Comparison of ENCODE assay signal across 17 mouse cellular contexts in the genomic region with DNA sequence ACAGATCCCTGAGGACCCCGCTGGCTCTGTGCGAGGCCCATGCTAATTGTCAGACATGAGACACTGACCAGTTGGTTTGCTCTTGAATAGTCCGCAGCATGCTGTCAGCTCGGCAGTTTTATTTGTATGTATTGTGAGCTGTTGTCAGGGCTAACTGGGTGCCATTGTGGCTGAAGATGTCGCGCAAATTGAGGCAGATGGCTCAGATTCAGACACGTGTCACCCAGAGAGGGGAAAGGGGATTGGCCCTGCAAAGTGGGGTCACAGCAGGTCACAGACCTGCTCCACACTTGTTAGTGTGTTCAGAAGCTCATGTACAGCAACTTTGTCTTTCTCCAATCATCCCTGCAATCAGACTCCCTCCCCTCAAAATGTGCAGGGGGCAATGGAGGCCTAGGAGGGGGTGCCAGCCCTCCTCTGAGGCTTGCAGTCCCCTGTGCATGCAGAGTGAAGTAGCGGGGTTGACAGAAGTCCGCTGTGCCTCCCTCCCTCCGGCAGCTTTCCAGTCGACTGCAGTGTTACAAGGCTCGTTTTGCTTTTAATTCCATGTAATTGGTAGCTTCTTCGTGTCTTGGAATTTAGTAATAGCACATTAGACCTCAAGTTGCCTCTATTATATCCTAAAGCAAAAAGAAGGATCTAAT.
DNase-seq lines count a peak whose midpoint lies in the region; ATAC-seq and TF ChIP-seq lines count a peak whose summit lies in the region.
"Had no signal": no experiment of that assay in that cellular context is flagged by ENCODE, and none has a peak within 500 bp of the region (broad histone marks: within the 10 kb centered on the region; RNA-seq: fewer than 3 reads in every experiment).

No protein-coding gene starts in this region.

- no peak overlapping the region for H3K27ac ChIP-seq in left cerebral cortex, adult 2 months
- H3K27ac ChIP-seq in embryonic facial prominence, embryonic 14.5 days (replicated peaks; ENCODE audit: low read depth, low read length), result no peak overlapping the region
- no peak overlapping the region for H3K27ac ChIP-seq in hindbrain, postnatal 0 days
- H3K27ac ChIP-seq: embryonic facial prominence, embryonic 12.5 days; heart, embryonic 15.5 days; limb, embryonic 13.5 days; stomach, postnatal 0 days had no signal

- WGBS in embryonic facial prominence, embryonic 14.5 days, result 44% methylated on average over 13 of the region's 13 CpGs
- WGBS in hindbrain, postnatal 0 days, result 29% methylated on average over 13 of the region's 13 CpGs

- 0 out of 2 replicates have a peak, but pooled peaks cover 7% of the 10 kb centered on the region for H3K36me3 ChIP-seq in embryonic facial prominence, embryonic 14.5 days (ENCODE audit: control insufficient read depth, insufficient read depth, low read length)
- H3K36me3 ChIP-seq in hindbrain, postnatal 0 days (ENCODE audit: insufficient read depth, low read length), result no peaks in the 10 kb centered on the region
- H3K36me3 ChIP-seq: heart, embryonic 15.5 days had no signal

- H3K4me3 ChIP-seq in left cerebral cortex, adult 2 months, result no peak overlapping the region
- no peak overlapping the region for H3K4me3 ChIP-seq in embryonic facial prominence, embryonic 14.5 days (ENCODE audit: low read depth, low read length)
- H3K4me3 ChIP-seq in hindbrain, postnatal 0 days (ENCODE audit: low read length), result no peak overlapping the region
- H3K4me3 ChIP-seq: embryonic facial prominence, embryonic 12.5 days; heart, embryonic 15.5 days; limb, embryonic 13.5 days had no signal

- no peaks in the 10 kb centered on the region for H3K9me3 ChIP-seq in embryonic facial prominence, embryonic 14.5 days (ENCODE audit: control insufficient read depth, low read length)
- H3K9me3 ChIP-seq in hindbrain, postnatal 0 days (ENCODE audit: low read length), result no peaks in the 10 kb centered on the region
- H3K9me3 ChIP-seq: embryonic facial prominence, embryonic 12.5 days; heart, embryonic 15.5 days; limb, embryonic 13.5 days had no signal

- intact Hi-C loops in left cerebral cortex, postnatal 4 days (cut with DNase I), result no loop called here
- intact Hi-C loops in left cerebral cortex, adult 2 months (cut with DNase I), result loop anchor here (5.0 kb wide), 2 partner anchors 303 to 378 kb away; no protein-coding TSS in a partner anchor

- no peak overlapping the region for H3K9ac ChIP-seq in embryonic facial prominence, embryonic 14.5 days (ENCODE audit: low read depth, low read length)
- H3K9ac ChIP-seq in hindbrain, postnatal 0 days (replicated peaks; ENCODE audit: low read length), result no peak overlapping the region
- H3K9ac ChIP-seq: embryonic facial prominence, embryonic 12.5 days; heart, embryonic 15.5 days; limb, embryonic 13.5 days; lung, embryonic 14.5 days had no signal

- peak; percentile 12 for DNase-seq in left cerebral cortex, postnatal 4 days
- no peak for DNase-seq in left cerebral cortex, adult 2 months (ENCODE audit: extremely low spot score in 1 of 2, low spot score in 2 of 2)
- DNase-seq in embryonic facial prominence, embryonic 14.5 days (ENCODE audit: low spot score), result peak; percentile 28
- DNase-seq in hindbrain, postnatal 0 days (ENCODE audit: low spot score), result no peak
- peak; percentile 78 for DNase-seq in retina, embryonic 14.5 days (ENCODE audit: low spot score)
- DNase-seq in adrenal gland, adult 18-20 months (ENCODE audit: low spot score in 2 of 2), result no peak
- no peak for DNase-seq in yolk sac, embryonic 10.5 days (ENCODE audit: low spot score)
- DNase-seq in cerebellum, adult 9-10 months, result no peak
- DNase-seq: B cell, adult 2 months; cerebellum, adult 2 months; layer of hippocampus, postnatal 36 days; lung, embryonic 14.5 days had no signal

- ATAC-seq in embryonic facial prominence, embryonic 14.5 days (ENCODE audit: low read depth), result peak; percentile 23; the same call in 1 of the 2 replicates
- peak; percentile 50; the same call in 1 of the 2 replicates for ATAC-seq in hindbrain, postnatal 0 days
- ATAC-seq: inflammation-experienced regulatory T-cells, adult 6 months had no signal

- H3K4me2 ChIP-seq in embryonic facial prominence, embryonic 14.5 days (ENCODE audit: low read depth, low read length), result no peak overlapping the region
- H3K4me2 ChIP-seq in hindbrain, postnatal 0 days (ENCODE audit: low read depth, low read length), result no peak overlapping the region
- H3K4me2 ChIP-seq: embryonic facial prominence, embryonic 12.5 days; heart, embryonic 15.5 days; limb, embryonic 13.5 days; lung, embryonic 14.5 days had no signal

- no peak for TF ChIP-seq CTCF in left cerebral cortex, adult 2 months (IDR thresholded peaks at IDR 0.05)
- no peak for TF ChIP-seq CTCF in hindbrain, postnatal 0 days (IDR thresholded peaks at IDR 0.05; ENCODE audit: low read depth)

- no peaks in the 10 kb centered on the region for H3K4me1 ChIP-seq in embryonic facial prominence, embryonic 14.5 days (ENCODE audit: control insufficient read depth, insufficient read depth, low read length)
- H3K4me1 ChIP-seq in hindbrain, postnatal 0 days (ENCODE audit: insufficient read depth, low read length), result no peaks in the 10 kb centered on the region
- H3K4me1 ChIP-seq: limb, embryonic 13.5 days had no signal

- no peaks in the 10 kb centered on the region for H3K27me3 ChIP-seq in embryonic facial prominence, embryonic 14.5 days (replicated peaks; ENCODE audit: control insufficient read depth, insufficient read depth, low read length)
- peaks cover 6% of the 10 kb centered on the region; the same call in 1 of the 2 replicates for H3K27me3 ChIP-seq in hindbrain, postnatal 0 days (ENCODE audit: insufficient read depth, low read length)
- H3K27me3 ChIP-seq: embryonic facial prominence, embryonic 12.5 days; heart, embryonic 15.5 days; limb, embryonic 13.5 days had no signal

Comparison
In these comparisons a context has a peak if more than half of its experiments do, and no peak if none do; other contexts are left out.
1. DNase-seq: peak in left cerebral cortex, postnatal 4 days (single experiment), embryonic facial prominence, embryonic 14.5 days (single experiment) and retina, embryonic 14.5 days (single experiment); none in left cerebral cortex, adult 2 months (0 of 2), hindbrain, postnatal 0 days (single experiment), adrenal gland, adult 18-20 months (0 of 2), yolk sac, embryonic 10.5 days (single experiment) and cerebellum, adult 9-10 months (single experiment).